Mouse (Mus musculus): ENCODE measurements around the gene Olfr1100.
A peak's percentile ranks its signal among the peaks of the same experiment; 100 is the strongest.

Gene Olfr1100

DNA sequence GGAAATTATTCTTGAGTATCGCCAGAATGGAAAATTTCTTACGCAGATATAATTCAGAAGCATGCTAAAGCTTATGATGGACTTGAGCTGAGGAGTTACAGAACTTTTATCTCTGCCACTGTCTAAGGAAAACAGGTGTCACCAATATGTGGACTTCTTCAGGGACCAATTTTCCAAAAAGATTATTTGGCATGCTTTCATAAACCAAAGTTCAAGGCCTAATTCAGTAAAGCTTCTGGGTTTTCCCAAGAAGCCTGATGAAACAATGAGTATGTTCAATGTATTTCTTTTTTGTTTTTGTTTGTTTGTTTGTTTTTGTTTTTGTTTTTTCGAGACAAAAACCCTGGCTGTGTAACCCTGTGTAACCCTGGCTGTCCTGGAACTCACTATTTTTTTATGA lies at the start of gene Olfr1100:
TSS of gene Olfr1100 (minus strand) at position 101 of the 400 bp plus-strand sequence.
- DNase-seq: no peak

DNA sequence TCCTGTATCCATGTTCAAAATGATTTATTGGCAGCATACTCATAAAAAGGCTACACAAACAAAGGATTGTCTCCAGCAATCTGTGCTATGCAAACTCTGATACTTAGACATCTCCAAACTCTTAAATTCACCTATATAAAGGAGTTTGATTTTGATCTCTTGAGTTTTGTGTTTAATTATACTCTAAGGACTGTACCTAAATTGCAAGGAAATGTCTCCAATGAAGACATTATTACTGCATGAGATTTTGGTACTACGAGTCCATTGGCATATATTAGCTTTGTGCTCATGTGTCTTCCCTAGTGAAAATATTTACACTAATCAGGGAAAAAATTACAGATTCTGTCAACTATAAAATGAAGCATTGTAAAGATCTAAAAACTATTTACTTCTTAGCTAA lies 47.2 kb upstream of the Olfr1100 start, which contains the start of gene Olfr1104:
TSS of gene Olfr1104 (minus strand) at position 101 of the 400 bp plus-strand sequence.
- DNase-seq: no peak

DNA sequence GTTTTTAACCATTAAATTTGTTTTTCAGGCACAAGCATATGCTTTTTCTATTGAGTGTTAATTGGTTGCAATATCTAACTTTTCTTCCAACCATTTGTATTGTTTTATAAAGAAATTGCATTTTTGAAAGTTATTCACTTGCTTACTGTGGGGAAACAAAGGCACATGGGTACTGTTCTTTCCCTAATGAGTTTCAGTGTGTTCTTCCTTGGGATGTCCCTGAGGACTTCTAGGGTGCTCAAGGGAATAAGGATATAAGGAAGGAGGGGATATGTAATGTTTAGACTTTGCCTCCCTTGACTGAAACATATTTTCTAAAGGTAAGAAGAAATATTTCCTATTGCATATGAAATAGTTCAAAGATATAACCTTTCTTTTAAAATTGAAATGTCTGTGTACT lies 18.3 kb upstream of the Olfr1100 start, which contains the start of gene Olfr1102:
TSS of gene Olfr1102 (plus strand) at position 301 of the 400 bp plus-strand sequence.
- no peak for DNase-seq

DNA sequence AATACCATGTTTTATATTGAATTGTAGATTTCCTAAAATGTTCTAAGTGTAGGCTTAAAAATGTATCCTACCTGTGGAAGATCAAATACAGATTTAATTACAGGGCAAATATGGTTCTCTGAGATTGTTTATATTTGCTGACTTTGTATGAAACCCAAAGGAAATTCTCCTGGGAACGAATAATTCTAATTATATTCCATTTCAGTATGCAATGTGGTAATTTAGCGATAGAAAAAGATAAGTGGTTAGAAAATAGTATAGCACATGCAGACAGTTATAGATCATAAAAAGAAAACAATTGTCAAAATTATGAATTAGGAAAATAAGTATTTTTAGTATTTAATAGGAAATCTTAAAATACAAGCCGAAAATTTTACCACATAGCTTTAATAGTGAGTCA lies 11.4 kb upstream of the Olfr1100 start, which contains the start of gene Olfr1101:
TSS of gene Olfr1101 (minus strand) at position 101 of the 400 bp plus-strand sequence.
- no peak for DNase-seq

DNA sequence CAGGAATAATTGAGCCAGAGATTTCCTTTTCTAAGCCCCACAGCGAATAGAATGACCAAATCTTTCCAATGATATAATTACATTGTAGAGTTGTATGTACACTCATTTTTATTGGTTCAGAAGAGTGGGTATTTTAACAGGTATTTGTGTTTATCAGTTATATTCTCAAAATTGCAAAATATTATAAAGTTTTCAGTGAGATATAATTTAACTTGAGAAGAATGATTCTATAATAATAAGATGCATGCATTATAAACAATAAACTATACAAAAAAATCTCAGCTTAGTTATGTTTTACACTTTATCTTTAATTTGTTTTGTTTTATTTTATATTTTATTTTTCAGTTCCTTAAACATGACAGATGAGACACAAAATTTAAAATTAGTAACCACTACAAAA lies 19.2 kb downstream of the Olfr1100 start, which contains the start of gene Olfr1099:
TSS of gene Olfr1099 (minus strand) at position 101 of the 400 bp plus-strand sequence.
- no peak for DNase-seq

DNA sequence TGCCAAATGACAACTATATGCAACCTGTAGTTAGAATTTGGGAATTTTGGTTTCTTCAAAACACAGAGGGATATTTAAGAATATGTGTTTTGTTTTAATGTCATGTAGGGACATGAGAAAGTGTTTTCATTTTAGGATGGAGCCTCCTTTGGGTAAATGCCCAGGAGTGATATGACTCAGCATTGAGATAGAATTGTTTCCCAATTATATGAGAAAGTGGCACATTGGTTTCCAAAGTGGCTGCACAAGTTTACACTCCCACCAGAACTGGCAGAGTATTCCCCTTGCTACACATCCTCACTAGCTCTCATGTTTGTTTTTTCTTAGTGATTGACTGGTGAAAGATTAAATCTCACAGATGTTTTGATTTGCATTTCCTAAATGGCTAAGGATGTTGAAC lies 53.2 kb downstream of the Olfr1100 start:
- DNase-seq: peak; percentile 12

Measured in right cerebral cortex, adult 18-20 months (tissue).